In the genomic region with DNA sequence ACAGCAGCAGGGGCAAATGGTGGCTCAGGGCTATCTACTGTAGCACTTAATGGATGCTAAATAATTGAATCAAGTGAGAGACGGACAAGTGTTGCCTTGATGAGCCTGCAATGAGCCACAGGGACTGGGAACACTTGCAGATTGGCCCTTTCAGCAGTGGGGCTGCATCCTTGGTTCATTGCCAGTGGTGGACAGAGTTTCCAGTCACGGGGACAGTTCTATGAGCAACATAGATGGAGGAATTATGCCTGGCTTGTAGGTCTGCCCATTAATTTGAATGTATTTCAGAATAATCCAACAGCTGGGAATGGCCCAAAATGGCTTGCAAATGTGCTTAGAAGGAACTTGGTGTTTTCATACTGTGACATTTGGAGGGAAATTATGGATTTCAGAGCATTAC, we compare ENCODE assay signal across 10 mouse cellular contexts.
DNase-seq lines count a peak whose midpoint lies in the region; ATAC-seq and TF ChIP-seq lines count a peak whose summit lies in the region.
"Had no signal": no experiment of that assay in that cellular context is flagged by ENCODE, and none has a peak within 500 bp of the region (broad histone marks: within the 10 kb centered on the region; RNA-seq: fewer than 3 reads in every experiment).

No protein-coding gene starts in this region.

- peak overlapping the region; percentile 55; the same call in 1 of the 2 replicates for H3K27ac ChIP-seq in forebrain, embryonic 15.5 days (replicated peaks)
- H3K27ac ChIP-seq in forebrain, embryonic 10.5 days = no peak overlapping the region
- H3K27ac ChIP-seq in gastrocnemius, adult 2 months = peak overlapping the region; percentile 21; the same call in 1 of the 2 replicates

- H3K4me2 ChIP-seq in forebrain, embryonic 15.5 days (replicated peaks) = no peak overlapping the region

- H3K36me3 ChIP-seq in forebrain, embryonic 15.5 days = no peaks in the 10 kb centered on the region
- no peaks in the 10 kb centered on the region for H3K36me3 ChIP-seq in forebrain, embryonic 10.5 days (replicated peaks)

- H3K4me3 ChIP-seq in forebrain, embryonic 15.5 days = no peak overlapping the region
- no peak overlapping the region for H3K4me3 ChIP-seq in forebrain, embryonic 10.5 days
- no peak overlapping the region for H3K4me3 ChIP-seq in gastrocnemius, adult 2 months

- H3K27me3 ChIP-seq in forebrain, embryonic 15.5 days = no peaks in the 10 kb centered on the region
- H3K27me3 ChIP-seq in forebrain, embryonic 10.5 days (ENCODE audit: poor library complexity, severe bottlenecking) = no peaks in the 10 kb centered on the region
- H3K27me3 ChIP-seq: CH12.LX had no signal

- no peak for DNase-seq in forebrain, embryonic 10.5 days (ENCODE audit: extremely low spot score, low spot score)
- peak; percentile 28 to 39 for DNase-seq in left cerebral cortex, postnatal 25 days (ENCODE audit: low spot score in 2 of 2)
- DNase-seq in left cerebral cortex, adult 8-10 months (ENCODE audit: low spot score in 2 of 2) = no peak
- DNase-seq in gastrocnemius, adult 2 months = peak; percentile 35
- peak; percentile 61 to 64 for DNase-seq in right cerebral cortex, postnatal 10 days (ENCODE audit: low spot score in 2 of 2)
- no peak for DNase-seq in urinary bladder, postnatal 36 days (ENCODE audit: low spot score in 2 of 2)
- DNase-seq in ovary, postnatal 14 days (ENCODE audit: low spot score) = no peak
- DNase-seq: heart, adult 11 months had no signal

- no peak for TF ChIP-seq CTCF in gastrocnemius, adult 2 months (IDR thresholded peaks at IDR 0.05)

- H3K4me1 ChIP-seq in forebrain, embryonic 15.5 days = peaks cover 22% of the 10 kb centered on the region
- H3K4me1 ChIP-seq in forebrain, embryonic 10.5 days = peaks cover 10% of the 10 kb centered on the region

- no peaks in the 10 kb centered on the region for H3K9me3 ChIP-seq in forebrain, embryonic 15.5 days
- H3K9me3 ChIP-seq in forebrain, embryonic 10.5 days = no peaks in the 10 kb centered on the region

- WGBS in forebrain, embryonic 15.5 days = 37% methylated on average over 2 of the region's 2 CpGs
- 84% methylated on average over 2 of the region's 2 CpGs for WGBS in forebrain, embryonic 10.5 days

- ATAC-seq in forebrain, embryonic 15.5 days (replicated peaks) = no peak

- intact Hi-C loops in left cerebral cortex, postnatal 25 days (cut with DNase I) = loop anchor here (1.0 to 5.0 kb wide), 2 partner anchors 39 to 211 kb away; no protein-coding TSS in a partner anchor
- intact Hi-C loops in gastrocnemius, adult 2 months (cut with DNase I) = no loop called here

- H3K9ac ChIP-seq in forebrain, embryonic 15.5 days (replicated peaks) = no peak overlapping the region

Comparison
In these comparisons a context has a peak if more than half of its experiments do, and no peak if none do; other contexts are left out.
1. DNase-seq: peak in left cerebral cortex, postnatal 25 days (2 of 2), gastrocnemius, adult 2 months (single experiment) and right cerebral cortex, postnatal 10 days (2 of 2); none in forebrain, embryonic 10.5 days (single experiment), left cerebral cortex, adult 8-10 months (0 of 2), urinary bladder, postnatal 36 days (0 of 2) and ovary, postnatal 14 days (single experiment).